8 mouse cellular contexts compared by ENCODE assay signal in the genomic region with DNA sequence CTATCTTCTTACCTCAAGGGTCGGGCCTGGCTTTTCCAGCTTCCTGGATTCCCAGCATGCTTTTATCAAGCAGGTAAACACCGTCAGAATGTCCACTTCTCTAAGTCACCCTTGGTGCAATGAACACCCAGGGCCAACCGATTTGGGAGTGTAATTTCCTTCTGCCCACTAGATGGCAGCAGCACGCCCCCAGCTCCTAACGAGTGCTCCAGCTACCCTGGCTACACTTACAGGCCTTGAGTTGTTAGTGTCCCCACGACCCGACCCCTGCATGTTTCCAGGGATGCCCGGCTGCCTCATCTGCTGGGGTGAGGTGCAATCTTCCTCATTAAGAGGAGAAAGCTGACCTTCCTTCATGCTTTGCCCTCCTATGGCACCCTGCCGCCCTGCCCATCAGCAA. TPM values are rescaled to one million over a fixed set of nuclear protein-coding genes. Genes with fewer than 3 reads are reported as not detected.
DNase-seq lines count a peak whose midpoint lies in the region; ATAC-seq and TF ChIP-seq lines count a peak whose summit lies in the region.

No protein-coding gene starts in this region.

- no peak overlapping the region for H3K4me2 ChIP-seq in kidney, embryonic 16.5 days (replicated peaks; ENCODE audit: low read depth, low read length)

- H3K27me3 ChIP-seq in kidney, embryonic 16.5 days (ENCODE audit: insufficient read depth, low read length) = no peaks in the 10 kb centered on the region

- no peaks in the 10 kb centered on the region for H3K4me1 ChIP-seq in bone marrow, adult 2 months (ENCODE audit: control insufficient read depth, insufficient read depth, low read length)
- H3K4me1 ChIP-seq in kidney, embryonic 16.5 days (ENCODE audit: insufficient read depth, low read length) = no peaks in the 10 kb centered on the region

- peak; percentile 57 for DNase-seq in kidney, adult 18-20 months
- DNase-seq in kidney, adult 11 months = no peak
- DNase-seq in CD8-positive naive resting alpha-beta T cell, adult 2 months (ENCODE audit: low read depth in 2 of 2, low spot score in 2 of 2) = peak; percentile 21 to 41
- DNase-seq in thymus, postnatal 14 days = peak; percentile 50

- H3K4me3 ChIP-seq in bone marrow, adult 2 months (replicated peaks; ENCODE audit: control insufficient read depth, low read depth, low read length) = no peak overlapping the region
- H3K4me3 ChIP-seq in kidney, embryonic 16.5 days (ENCODE audit: low read length) = no peak overlapping the region

- no peak overlapping the region for H3K9ac ChIP-seq in kidney, embryonic 16.5 days (replicated peaks; ENCODE audit: low read length)

- 14% methylated on average over 9 of the region's 9 CpGs for WGBS in bone marrow, adult 2 months
- WGBS in kidney, embryonic 16.5 days = 16% methylated on average over 9 of the region's 9 CpGs

- no peak overlapping the region for H3K27ac ChIP-seq in bone marrow, adult 2 months (ENCODE audit: control insufficient read depth, insufficient read depth, low read depth, low read length, poor library complexity)
- no peak overlapping the region for H3K27ac ChIP-seq in kidney, embryonic 16.5 days (ENCODE audit: low read length)

- no peaks in the 10 kb centered on the region for H3K9me3 ChIP-seq in kidney, embryonic 16.5 days (ENCODE audit: low read length)

- ATAC-seq in erythroblast, adult 5-6 weeks (replicated peaks; ENCODE audit: low FRiP score, poor library complexity, severe bottlenecking) = peak; percentile 80
- peak; percentile 67; the same call in 1 of the 2 replicates for ATAC-seq in kidney, embryonic 16.5 days (ENCODE audit: low FRiP score, low TSS enrichment)
- ATAC-seq in megakaryocyte-erythroid progenitor cell, adult 5-6 weeks (replicated peaks; ENCODE audit: low FRiP score, low TSS enrichment, poor library complexity, severe bottlenecking) = peak; percentile 91

- no peaks in the 10 kb centered on the region for H3K36me3 ChIP-seq in kidney, embryonic 16.5 days (ENCODE audit: insufficient read depth, low read length)

- no peak for TF ChIP-seq POLR2A in bone marrow, adult 2 months (IDR thresholded peaks at IDR 0.05; ENCODE audit: borderline replicate concordance, control insufficient read depth, low read depth, low read length)

- TF ChIP-seq CTCF in bone marrow, adult 2 months (IDR thresholded peaks at IDR 0.05; ENCODE audit: control insufficient read depth, insufficient read depth, low read length) = peak; percentile 90

RNA-seq across cellular contexts. Expression of a gene that starts 51.2 kb away (rescaled TPM):
- polyA plus RNA-seq in bone marrow, adult 2 months (2011; ENCODE audit: insufficient read depth, insufficient read length, low replicate concordance, missing spikeins) = 2.9 and 10.7 TPM in 2 replicates
- 3.1 and 3.5 TPM in 2 replicates for total RNA-seq in erythroblast, adult 5-6 weeks (2015; ENCODE audit: low replicate concordance)
- total RNA-seq in erythroblast, adult 5-6 weeks (2017; ENCODE audit: low replicate concordance) = 4.2 and 4.3 TPM in 2 replicates
- 30.1 and 33.0 TPM in 2 replicates for polyA plus RNA-seq in kidney, embryonic 16.5 days (2015; fragmentation: Nextera tagmentation; extraction: Ambion mirVana)
- 17.2 and 22.5 TPM in 2 replicates for total RNA-seq in megakaryocyte-erythroid progenitor cell, adult 5-6 weeks (2014; fragmentation: Nextera tagmentation)
- 31.3 and 35.5 TPM in 2 replicates for total RNA-seq in megakaryocyte-erythroid progenitor cell, adult 5-6 weeks (2017)
